Mouse (Mus musculus) layer of hippocampus, adult 9-10 months (tissue): ENCODE measurements around the gene Cd151.

Experiments used
- DNase-seq: peaks from one replicate; pipeline ENCODE4 v3.0.0; 2022; ENCODE audit warnings: low spot score

Gene Cd151

GRCm38 (mm10) chr7:141467230-141468030 is at the start of gene Cd151:
TSS of gene Cd151 (plus strand) at chr7:141467392.
- DNase-seq: no peak

- no peak for DNase-seq
Measured at GRCm38 (mm10) chr7:141417731-141418681, 49.2 kb upstream of the Cd151 start.

- DNase-seq: no peak
Measured at GRCm38 (mm10) chr7:141418970-141419369, 48.2 kb upstream of the Cd151 start.

- DNase-seq: no peak
Measured at GRCm38 (mm10) chr7:141420030-141420702, 47.0 kb upstream of the Cd151 start.

- DNase-seq: no peak
Measured at GRCm38 (mm10) chr7:141423811-141424210, 43.4 kb upstream of the Cd151 start.

GRCm38 (mm10) chr7:141426948-141427730 is 40.1 kb upstream of the Cd151 start:
- DNase-seq: no peak

- no peak for DNase-seq
Measured at GRCm38 (mm10) chr7:141428701-141429100, 38.5 kb upstream of the Cd151 start.

- no peak for DNase-seq
Measured at GRCm38 (mm10) chr7:141429310-141429709, 37.9 kb upstream of the Cd151 start, which contains the start of gene Cend1. TSS of gene Cend1 (minus strand) at chr7:141429491.

GRCm38 (mm10) chr7:141429840-141430584 is 37.2 kb upstream of the Cd151 start:
- no peak for DNase-seq

GRCm38 (mm10) chr7:141430585-141431240 is 36.5 kb upstream of the Cd151 start:
- no peak for DNase-seq

- no peak for DNase-seq
Measured at GRCm38 (mm10) chr7:141431434-141432185, 35.6 kb upstream of the Cd151 start.

- DNase-seq: no peak
Measured at GRCm38 (mm10) chr7:141432186-141432611, 35.0 kb upstream of the Cd151 start.

GRCm38 (mm10) chr7:141432741-141433516 is 34.3 kb upstream of the Cd151 start:
- DNase-seq: no peak

- DNase-seq: no peak
Measured at GRCm38 (mm10) chr7:141433517-141434400, 33.4 kb upstream of the Cd151 start.

- DNase-seq: no peak
Measured at GRCm38 (mm10) chr7:141434464-141434863, 32.7 kb upstream of the Cd151 start.

GRCm38 (mm10) chr7:141435129-141435855 is 31.9 kb upstream of the Cd151 start:
- DNase-seq: no peak
